Mouse (Mus musculus): ENCODE measurements at regions not wholly inside any gene's neighbourhood (a gene's known extent, or its start where the extent isn't known, plus 50 kb on each side); places are given as distances from the start of the nearest gene placed in this dataset.

GRCm38 (mm10) chr15:50449604-50450003 is 3435.1 kb upstream of the Gm7489 start:
- no peak for DNase-seq

GRCm38 (mm10) chr15:50472626-50473025 is 3412.1 kb upstream of the Gm7489 start:
- no peak for DNase-seq

DNA sequence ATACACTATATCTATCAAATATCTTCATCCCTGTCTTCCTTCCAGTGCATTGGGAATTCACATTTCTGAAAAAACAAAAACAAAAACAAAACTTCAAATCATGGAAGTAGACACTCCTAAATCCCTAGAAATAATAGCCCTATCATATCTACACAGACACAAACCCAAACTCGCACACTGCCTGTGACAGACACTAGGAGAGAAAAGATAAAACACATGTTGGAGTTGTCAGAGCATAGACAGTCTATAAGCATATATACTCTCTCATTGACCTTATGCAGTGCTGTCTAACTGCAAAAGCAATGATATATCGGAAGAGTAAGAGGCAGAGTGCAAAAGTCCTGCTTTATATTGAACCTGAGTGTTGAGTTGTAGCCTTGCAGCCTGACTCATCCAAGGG is 3386.0 kb upstream of the Gm7489 start:
- no peak for DNase-seq

DNA sequence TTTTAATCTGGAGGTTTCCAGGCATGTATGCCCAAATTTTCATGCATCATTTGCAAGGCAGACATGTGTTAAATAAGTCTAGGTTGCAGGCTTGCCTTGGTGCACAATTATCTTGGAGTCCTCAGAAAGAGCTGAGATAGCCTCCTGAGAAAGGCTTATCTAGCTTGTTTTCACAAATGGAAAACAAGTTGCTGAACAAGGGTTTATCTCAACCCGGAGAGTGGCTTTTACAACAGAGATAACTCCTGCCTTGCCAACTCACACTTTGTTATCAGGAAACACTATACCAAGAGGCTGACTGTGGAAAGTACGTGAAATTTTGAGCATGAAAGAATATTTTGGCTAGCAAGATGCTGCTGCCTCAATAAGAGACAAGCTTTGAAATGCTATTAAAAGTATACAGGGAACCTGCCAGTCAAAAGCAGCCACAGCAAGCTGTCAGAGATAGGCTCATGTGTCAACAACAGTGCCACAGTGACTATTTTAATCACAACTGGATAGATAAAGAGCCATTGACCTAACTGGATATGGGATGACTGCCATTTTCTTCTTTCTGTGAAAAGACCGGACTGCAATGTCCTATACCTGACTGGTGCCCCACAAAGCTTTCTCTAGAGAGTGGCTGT is 3376.6 kb upstream of the Gm7489 start:
- no peak for DNase-seq

DNA sequence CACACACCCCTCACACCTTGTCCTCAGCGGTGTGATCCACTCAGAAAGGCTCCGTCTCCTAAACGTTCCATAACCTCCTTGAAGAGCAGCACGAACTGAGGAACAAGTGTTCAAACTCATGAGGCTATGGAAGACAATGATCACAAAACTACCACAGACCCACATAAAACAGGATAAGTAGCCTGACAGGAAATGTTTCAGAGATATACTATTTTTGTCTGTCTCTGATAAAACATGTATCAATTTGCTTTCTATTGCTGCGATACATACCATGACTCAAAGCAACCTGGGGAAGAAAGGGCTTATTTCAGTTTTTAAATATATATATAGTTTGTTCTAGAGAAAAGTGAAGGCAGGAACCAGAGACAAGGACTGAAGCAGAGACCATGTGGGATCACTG is 3371.7 kb upstream of the Gm7489 start:
- no peak for DNase-seq

GRCm38 (mm10) chr15:50524841-50525240 is 3359.9 kb upstream of the Gm7489 start:
- DNase-seq, result no peak

DNA sequence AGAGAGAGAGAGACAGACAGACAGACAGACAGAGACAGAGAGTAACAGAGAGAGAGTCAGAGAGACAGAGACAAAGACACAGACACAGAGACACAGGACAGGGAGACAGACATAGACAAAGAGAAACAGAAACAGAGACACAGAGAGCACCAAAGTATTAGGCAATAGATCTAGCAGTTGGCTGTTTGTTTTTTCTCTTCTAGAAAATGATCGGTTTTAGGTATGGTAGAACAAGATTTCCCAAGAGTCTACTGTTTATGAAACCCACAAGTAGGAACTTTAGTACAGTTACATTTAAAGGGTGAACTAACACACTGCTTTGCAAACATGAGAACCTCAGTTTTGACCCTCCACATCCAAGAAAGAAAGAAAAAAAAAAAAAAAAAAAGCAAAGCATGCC is 3350.2 kb upstream of the Gm7489 start:
- DNase-seq, result no peak

GRCm38 (mm10) chr15:50563611-50564010 is 3321.1 kb upstream of the Gm7489 start:
- no peak for DNase-seq

DNA sequence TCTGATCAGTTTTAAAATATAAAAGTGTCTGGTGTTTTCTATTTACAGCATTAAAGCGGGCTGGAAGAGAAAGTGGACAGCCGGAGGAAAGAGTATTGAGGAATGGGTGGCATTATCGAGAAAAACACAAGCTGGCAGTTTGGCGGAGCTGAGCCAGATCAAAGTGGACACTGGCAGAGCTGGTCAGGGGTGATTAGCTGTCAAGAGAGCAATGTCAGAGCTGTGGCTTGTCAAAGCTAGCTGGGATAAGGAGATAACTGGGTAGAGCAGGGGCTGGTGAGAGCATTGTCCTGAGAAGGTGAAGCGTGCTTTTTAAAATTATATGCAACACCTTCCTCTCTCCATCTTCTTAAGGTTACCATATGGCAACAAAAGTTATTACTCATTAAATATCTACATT is 3303.9 kb upstream of the Gm7489 start:
- no peak for DNase-seq

DNA sequence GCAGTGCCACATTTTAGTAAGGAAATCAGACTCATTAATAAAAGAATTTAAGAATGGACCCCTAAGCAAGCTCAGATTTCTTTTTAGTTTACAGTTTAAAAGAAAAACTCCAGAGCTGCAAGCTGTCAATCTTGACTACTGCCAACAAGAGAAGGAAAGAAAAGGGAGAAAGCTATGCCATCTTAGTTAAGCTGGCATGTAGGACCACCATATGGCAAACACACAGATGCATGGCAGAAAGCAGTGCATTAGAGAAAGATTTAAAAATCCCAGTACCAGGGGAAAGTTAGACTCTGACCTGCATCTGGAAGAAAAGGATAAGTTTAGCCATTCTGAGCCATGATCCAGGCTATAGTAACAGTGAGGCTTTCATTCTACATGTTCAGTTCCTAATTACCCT is 3300.8 kb upstream of the Gm7489 start:
- DNase-seq, result no peak

DNA sequence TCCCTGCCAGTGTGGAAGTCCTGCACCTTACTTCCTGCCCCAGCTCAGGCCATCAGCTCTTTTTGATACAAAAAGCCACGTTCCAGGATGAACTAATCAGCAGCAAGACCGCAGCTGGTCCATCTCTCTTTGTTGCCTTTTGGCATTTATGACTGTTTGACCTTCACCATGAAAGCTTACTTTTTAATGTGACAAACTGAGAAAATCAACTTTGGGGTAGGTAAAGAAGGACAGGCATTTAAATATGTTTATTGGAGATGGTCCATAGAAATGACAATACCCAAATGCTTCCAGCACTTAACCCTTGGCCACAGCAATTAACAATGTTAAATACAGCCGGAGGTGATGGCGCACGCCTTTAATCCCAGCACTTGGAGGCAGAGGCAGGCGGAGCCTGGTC is 3299.2 kb upstream of the Gm7489 start:
- no peak for DNase-seq

All from cerebellum, adult 8-10 months (tissue).